Mouse (Mus musculus) cerebellum, postnatal 25 days (tissue): ENCODE results near the gene Thegl.

ENCODE experiments used
- DNase-seq, 2 experiments: peaks; one replicate each; pipeline ENCODE4 v3.0.0; 2021; ENCODE audit warnings: mixed read lengths in 2 of 2

Thegl gene

DNA sequence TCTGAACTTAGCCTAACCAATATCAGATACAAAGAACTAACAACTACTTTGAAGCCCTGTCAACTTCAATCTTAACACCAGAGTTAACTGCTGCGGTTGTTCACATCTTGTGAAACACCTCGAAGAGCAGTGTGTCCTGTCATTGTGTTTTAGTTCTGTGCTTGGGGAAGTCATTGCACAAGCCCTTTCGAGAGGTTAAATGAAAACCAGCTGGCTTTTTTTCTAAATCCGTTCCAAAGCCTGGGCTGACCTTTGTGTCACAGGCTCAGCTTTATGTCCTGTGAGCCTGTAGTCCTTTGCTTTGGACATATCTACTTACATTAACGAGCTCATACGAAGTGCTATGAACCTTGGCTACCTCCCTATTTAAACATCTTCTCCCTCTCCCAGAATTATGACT is 81.9 kb downstream of the Thegl start:
- no peak for DNase-seq

DNA sequence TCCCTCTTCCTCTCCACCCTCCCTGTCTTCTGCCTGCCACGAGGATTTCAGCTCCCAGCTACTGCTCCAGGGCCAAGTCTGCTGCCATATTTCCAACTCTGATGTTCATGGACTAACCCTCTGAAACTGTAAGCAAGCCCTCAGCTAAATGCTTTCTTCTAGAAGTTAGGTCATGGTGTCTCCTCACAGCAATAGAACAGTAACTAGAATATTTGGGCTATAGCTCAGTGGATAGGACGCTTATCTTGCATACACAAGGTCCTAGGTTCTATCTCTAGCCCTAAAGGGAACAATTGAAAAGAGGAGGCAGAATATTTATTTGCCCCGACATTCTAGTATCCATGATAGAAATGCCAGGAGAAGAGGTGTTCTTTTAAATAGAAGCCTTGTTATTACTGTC is 83.1 kb downstream of the Thegl start:
- no peak for DNase-seq

DNA sequence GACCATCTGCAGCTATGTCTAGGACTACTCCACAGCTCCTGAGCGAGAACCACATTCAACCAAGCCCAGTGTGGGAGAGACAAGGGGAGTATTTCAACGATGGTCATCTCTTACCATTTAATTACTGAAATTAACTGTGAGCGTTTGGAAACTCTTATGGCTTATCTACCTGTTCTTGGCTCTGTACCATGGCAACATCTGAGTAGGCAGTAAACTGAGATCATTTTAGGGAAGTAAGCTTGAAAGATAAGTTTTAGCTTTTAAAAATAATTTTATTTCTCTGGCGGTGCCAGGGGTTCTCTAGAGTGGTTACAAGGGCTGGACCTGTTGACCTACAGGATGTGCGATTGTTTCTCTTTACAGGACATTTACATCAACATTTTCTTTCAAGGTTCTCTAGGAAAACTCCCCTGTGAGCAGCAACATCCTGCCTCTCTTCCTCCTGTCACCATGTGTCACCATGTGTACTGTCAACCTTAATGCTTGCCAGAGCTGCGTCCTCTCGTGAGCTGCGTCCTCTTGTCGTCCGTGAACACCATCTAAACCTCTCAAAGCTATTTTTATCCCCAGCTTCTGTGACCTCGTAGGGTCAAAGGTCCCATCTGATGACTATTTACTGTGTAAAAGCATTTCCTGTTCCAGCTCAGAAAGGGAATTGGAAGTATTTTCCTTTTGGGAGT is 83.6 kb downstream of the Thegl start:
- DNase-seq = no peak

DNA sequence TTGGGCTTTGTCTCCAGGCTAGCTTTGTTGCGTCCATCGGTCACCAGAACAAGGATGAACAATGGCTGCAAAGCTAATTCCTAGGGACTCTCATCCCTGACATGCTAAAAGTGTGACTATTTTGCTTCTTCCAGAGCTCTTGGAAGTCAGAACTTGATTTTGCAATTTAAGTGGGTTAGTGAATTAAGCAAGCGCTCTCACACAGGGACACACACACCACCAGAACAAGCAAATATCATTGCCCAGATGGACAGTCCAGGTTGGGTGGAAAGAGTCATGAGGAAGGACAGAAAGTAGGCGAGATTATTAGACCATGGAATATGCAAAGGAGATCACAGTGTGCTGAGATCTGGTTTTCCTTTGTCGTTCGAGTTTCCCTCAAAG is 84.2 kb downstream of the Thegl start:
- DNase-seq = no peak

DNA sequence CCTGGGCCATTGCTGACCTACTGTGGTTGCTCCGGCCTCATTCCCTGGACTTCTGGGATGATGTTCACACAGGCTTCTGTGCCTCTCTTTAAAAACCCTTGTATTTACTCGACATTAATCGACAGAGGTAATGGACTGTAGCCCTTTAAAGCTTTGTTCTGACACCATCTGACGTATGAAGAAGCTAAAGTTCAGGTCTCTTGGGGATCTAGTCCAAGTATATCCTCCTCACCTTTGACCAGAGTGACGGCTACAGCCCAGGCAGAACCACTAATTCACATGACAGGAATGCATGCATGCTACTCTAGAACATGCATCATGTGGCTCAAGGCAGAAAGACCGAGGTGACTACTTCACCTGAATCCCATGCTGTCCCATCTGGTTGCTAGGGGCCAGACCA is 84.9 kb downstream of the Thegl start:
- DNase-seq = no peak

GRCm38 (mm10) chr5:77102522-77103365 is 86.9 kb downstream of the Thegl start:
- DNase-seq = no peak

- no peak for DNase-seq
These were observed 91.5 kb downstream of the Thegl start for GRCm38 (mm10) chr5:77107146-77107822.

GRCm38 (mm10) chr5:77108806-77109205 is 93.0 kb downstream of the Thegl start:
- DNase-seq = no peak

- no peak for DNase-seq
These were observed 94.0 kb downstream of the Thegl start for GRCm38 (mm10) chr5:77109814-77110213.
